Mouse (Mus musculus) thymus, adult 18-20 months (tissue): Measurements from ENCODE around the gene Adgrg2.

Experiments used
- DNase-seq, 2 experiments: peaks; one replicate each; pipeline ENCODE4 v3.0.0; 2022; ENCODE audit warnings: mixed read lengths in 2 of 2

Adgrg2 gene

DNA sequence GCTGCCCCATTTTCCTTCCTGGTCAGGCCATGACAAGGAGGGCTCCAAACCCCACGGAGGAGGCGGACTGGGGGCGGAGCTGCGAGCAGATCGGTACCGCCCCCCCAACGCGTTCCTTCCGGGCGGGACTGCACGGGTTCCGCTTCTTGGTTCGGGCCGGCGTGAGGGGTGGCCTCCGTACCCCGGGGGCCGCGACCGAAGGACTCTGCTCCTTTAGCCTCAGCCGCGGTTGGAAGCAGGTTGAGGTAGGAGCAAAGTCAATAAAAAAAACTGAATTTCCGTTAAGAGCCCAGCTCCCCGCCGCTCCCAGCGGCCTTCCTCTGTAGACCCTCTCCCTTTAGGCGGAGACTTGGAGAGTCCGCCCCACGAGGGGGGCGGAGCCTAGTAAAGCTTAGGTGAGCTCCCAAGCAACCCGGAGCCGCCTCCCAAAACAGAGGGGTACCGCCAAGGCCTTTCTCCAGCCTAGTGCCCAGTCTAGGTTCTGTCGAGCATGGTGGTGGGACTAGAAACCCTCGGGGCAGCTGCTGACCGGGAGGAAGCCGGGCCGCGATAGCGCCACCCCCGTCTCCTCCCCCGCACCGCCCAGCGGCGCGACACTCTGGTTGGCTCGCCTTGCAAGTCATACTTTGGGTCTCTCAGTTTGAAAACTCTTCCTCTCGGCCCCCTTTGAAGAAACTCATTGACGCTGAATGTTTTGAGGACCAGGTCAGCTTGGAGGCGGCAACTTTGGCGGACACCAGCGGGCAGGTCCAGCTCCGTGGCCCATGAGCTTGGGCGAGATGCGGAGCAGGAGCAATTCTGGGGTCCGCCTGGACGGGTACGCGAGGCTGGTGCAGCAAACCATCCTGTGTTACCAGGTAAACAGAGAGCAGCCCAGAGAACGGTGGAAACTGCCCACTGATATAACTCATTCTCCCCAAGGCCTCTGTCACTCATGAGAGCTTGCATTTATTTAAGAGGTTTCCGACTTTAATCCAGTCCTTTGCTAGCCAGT lies 111.9 kb downstream of the Adgrg2 start, which contains the start of gene Phka2:
Gene Phka2, plus strand, starts transcription at position 119 of the 994 bp plus-strand sequence.
- peak; percentile 71 to 74 for DNase-seq

DNA sequence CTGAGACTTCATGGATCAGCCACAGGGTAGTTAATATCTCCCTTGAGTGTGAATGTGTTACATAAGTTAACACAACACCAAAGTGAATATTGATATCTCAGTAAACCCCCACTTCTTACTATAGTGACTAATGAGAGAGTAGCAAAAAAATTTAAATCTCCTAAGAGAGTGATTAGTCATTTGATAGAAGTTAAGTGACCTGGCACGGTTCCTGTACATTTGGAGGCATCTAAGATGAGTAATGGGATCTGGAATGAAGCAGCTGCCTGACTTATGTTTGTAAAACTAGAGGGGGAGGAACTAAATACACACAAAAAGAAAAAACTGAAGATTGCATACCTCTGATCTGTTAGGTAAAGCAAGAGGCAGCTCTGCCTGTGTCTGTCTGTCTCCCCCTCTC lies 118.6 kb downstream of the Adgrg2 start:
- DNase-seq = no peak

DNA sequence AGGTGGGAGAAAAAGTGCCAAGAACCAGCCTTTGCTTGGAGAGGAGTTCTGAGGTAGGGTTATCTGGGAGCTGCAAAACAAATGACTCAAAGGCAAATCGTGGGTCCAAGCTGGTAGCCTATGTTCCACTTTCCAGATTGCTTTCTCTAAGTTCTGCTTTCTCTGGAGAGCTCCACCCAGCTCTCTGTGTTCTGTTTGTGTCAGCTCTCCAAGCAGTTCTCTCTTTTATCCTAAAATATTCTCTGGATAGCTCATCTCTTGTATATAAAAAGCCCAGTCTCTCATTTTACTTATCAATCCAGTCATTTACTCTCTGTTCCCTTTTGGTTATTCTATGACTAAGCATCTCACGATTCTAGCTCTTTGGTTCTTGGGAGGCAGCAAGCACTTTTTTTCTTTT lies 119.7 kb downstream of the Adgrg2 start:
- no peak for DNase-seq

DNA sequence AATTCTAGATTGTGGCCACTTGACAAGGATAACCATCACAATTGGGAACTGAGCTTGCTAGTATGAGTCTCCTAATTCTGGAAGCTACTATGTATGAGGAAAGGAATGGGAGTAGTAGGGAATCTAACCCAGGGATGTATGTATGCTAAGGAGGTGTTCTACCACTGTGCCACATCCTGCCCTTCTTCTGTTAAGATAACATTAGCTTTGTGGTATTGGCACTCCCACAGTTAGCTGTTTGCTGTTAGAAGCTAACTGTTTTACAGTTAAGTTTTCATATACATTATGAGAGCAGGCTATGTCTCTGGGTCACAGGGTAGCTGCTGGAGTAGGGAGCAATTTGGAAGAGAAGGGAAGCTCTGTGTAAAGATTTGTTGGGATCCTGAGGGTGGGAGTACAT lies 125.5 kb downstream of the Adgrg2 start:
- DNase-seq = no peak

DNA sequence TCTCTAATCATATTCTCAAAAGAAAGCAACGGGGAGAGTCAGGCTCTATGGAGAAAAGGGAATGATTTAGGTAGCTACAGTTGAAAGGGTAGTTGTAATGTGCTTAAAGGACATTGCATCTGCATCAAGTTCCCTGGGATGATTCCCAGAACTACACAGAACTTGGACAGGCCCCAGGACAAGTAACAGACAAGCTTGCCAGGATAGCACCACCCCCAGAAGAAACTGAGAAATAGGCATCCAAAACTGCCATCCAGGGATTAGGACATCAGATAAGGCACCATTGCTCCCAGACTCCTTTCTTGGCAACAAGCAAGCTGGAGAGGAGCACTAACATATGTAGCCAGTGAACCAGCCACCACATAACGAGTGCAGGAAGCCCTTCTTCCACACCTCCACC lies 152.3 kb downstream of the Adgrg2 start:
- no peak for DNase-seq
